Mouse (Mus musculus): ENCODE measurements around the gene Smpdl3a.

DNA sequence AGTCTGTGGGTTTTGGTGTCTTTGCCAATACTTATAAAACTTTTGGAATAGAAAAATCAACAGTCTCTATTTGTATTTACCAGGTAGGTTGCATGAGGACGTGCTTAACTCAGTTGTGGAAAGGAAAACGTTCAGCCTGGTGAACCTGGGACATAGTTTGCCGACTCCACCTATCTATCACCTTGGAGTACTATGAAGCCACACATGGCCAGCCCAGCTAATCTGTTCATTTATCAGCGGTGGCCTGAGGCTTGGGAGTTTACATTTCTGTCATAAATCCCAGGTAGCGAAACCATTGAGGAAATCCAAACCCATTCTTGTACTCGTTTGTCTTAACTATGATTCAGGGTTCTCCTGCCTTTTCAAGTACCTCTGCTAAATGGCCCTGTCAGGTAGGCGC lies at the start of gene Smpdl3a:
- no peak for TF ChIP-seq CTCF (IDR thresholded peaks at IDR 0.05; ENCODE audit: extremely low read depth, insufficient read length, insufficient replicate concordance, low read depth, low read length)
- no peak for TF ChIP-seq POLR2A (IDR thresholded peaks at IDR 0.05; ENCODE audit: low read depth, low read length)

Measured in small intestine, adult 2 months (tissue).